Mouse (Mus musculus) G1E (cell line): Measurements from ENCODE around the gene Pnmal2. TPM values are rescaled to one million over a fixed set of nuclear protein-coding genes. Genes with fewer than 3 reads are reported as not detected.
A peak's percentile ranks its signal among the peaks of the same experiment; 100 is the strongest.

Experiments used
- ATAC-seq: 2 replicates; pipeline ENCODE4 v1.8.0; 2016; ENCODE audit warnings: mild to moderate bottlenecking; ENCODE audit not compliant: insufficient number of reproducible peaks, poor library complexity, low FRiP score, severe bottlenecking; ENCODE audit errors: extremely low read depth
- DNase-seq: peaks from one replicate; pipeline ENCODE4 v3.0.0; 2012; ENCODE audit warnings: low spot score
- H3K27me3 ChIP-seq: 2 replicates; pipeline ENCODE4 v1.6.1; 2012; ENCODE audit warnings: mild to moderate bottlenecking, low read length, inconsistent platforms; ENCODE audit not compliant: insufficient read depth
- H3K36me3 ChIP-seq: replicated peaks from 2 replicates; pipeline ENCODE3; 2012; ENCODE audit warnings: mild to moderate bottlenecking, inconsistent platforms
- H3K4me1 ChIP-seq: 2 replicates; pipeline ENCODE4 v1.6.1; 2012; ENCODE audit warnings: low read depth, low read length, inconsistent platforms, mixed read lengths; ENCODE audit not compliant: insufficient read depth
- H3K4me3 ChIP-seq: 2 replicates; pipeline ENCODE4 v1.5.1; 2012; ENCODE audit warnings: low read depth, mild to moderate bottlenecking, inconsistent platforms, low read length, moderate library complexity, mixed read lengths
- H3K9me3 ChIP-seq: replicated peaks from 2 replicates; pipeline ENCODE4 v1.6.1; 2012; ENCODE audit warnings: inconsistent platforms
- CTCF ChIP-seq: IDR thresholded peaks from 2 replicates; pipeline ENCODE4 v1.5.1; 2012; ENCODE audit warnings: low read depth, low read length, inconsistent platforms, mixed read lengths
- GATA1 ChIP-seq: IDR thresholded peaks from 2 replicates; pipeline ENCODE4 v1.6.1; 2012; ENCODE audit warnings: borderline replicate concordance, low read length, inconsistent platforms, mixed read lengths
- GATA2 ChIP-seq: IDR thresholded peaks from 2 replicates; pipeline ENCODE4 v1.6.1; 2012; ENCODE audit warnings: low read depth, low read length, inconsistent platforms, borderline replicate concordance
- POLR2AphosphoS5 ChIP-seq: IDR thresholded peaks from 2 replicates; pipeline ENCODE4 v1.6.1; 2012; ENCODE audit warnings: low read depth, low read length, inconsistent platforms; ENCODE audit not compliant: insufficient replicate concordance
- TAL1 ChIP-seq: conservative IDR thresholded peaks from 2 replicates; pipeline ENCODE4 v1.6.1; 2012; ENCODE audit warnings: low read depth, low read length, inconsistent platforms, mixed read lengths
- polyA plus RNA-seq: library from polyadenylated mRNA; stranded (reverse); fragments of >175 nt; gene quantifications from 2 replicates; pipeline ENCODE4 v1.2.3, GENCODE M21; 2012
- total RNA-seq, 2 experiments: library from RNA; stranded (forward) in 1 of 2; stranded (reverse) in 1 of 2; fragments of 200-1000 nt in 1 of 2; fragments of >200 nt in 1 of 2; fragmentation: Nextera tagmentation in 1 of 2; gene quantifications; 2 replicates each; pipeline ENCODE4 v1.2.3; 2014 to 2017

Pnmal2 gene
- total and polyA plus RNA-seq, 3 experiments: 0.22 TPM; not detected in 2

DNA sequence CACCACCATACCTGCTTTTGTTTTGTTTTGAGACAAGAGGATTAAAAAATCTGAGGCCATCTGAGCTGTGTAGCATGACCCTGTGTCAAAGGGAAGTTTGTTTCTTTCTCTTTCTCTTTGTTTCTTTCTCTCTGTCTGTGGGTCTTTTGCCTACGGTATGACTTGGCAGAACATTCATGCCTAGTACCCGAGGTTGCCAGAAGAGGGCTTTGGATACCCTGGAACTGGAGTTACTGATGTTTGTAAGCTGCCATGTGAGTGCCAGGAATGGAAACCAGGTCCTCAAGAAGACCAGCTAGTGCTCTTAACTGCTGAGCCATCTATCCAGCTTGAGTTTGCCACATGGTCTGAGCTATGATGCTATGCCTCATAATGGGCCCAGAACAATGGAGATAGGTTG, 16.1 kb upstream of the Pnmal2 start:
- H3K4me1 ChIP-seq: peaks cover 9% of the 10 kb centered on the region
- no peaks in the 10 kb centered on the region for H3K36me3 ChIP-seq
- DNase-seq (no peak), ATAC-seq (no peak)
- no peak for TF ChIP-seq GATA1
- TF ChIP-seq POLR2AphosphoS5: no peak
- no peak for TF ChIP-seq GATA2
- TF ChIP-seq TAL1: no peak
- TF ChIP-seq CTCF: no peak
- H3K27me3 ChIP-seq: peaks cover 3% of the 10 kb centered on the region; the same call in 1 of the 2 replicates
- no peak overlapping the region for H3K4me3 ChIP-seq
- no peaks in the 10 kb centered on the region for H3K9me3 ChIP-seq

DNA sequence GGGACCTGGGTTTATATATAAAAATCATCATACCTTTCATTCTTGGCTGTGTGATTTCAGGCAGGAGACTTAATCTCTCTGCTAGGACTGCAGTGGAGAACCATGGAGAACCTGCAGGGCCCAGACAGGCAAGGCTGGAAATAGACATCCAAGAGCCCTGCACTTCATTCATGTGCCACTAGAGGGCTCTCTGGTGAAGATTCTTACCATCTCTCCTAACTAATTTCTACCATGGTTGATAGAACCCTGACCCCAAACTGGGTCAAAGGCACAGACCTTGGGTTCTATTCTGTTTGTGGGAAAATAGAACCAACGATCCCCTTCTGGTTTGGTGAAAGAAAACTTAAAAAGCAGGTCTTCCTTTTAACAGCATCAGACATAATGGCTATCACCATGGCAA, 13.6 kb upstream of the Pnmal2 start:
- peaks cover 6% of the 10 kb centered on the region; the same call in 1 of the 2 replicates for H3K27me3 ChIP-seq
- ATAC-seq: no peak
- H3K36me3 ChIP-seq: no peaks in the 10 kb centered on the region
- peaks cover 5% of the 10 kb centered on the region; the same call in 1 of the 2 replicates for H3K4me1 ChIP-seq
- H3K4me3 ChIP-seq: no peak overlapping the region
- TF ChIP-seq TAL1: no peak
- peak; percentile 36; the same call in 1 of the 2 replicates for TF ChIP-seq CTCF
- no peaks in the 10 kb centered on the region for H3K9me3 ChIP-seq
- no peak for DNase-seq

DNA sequence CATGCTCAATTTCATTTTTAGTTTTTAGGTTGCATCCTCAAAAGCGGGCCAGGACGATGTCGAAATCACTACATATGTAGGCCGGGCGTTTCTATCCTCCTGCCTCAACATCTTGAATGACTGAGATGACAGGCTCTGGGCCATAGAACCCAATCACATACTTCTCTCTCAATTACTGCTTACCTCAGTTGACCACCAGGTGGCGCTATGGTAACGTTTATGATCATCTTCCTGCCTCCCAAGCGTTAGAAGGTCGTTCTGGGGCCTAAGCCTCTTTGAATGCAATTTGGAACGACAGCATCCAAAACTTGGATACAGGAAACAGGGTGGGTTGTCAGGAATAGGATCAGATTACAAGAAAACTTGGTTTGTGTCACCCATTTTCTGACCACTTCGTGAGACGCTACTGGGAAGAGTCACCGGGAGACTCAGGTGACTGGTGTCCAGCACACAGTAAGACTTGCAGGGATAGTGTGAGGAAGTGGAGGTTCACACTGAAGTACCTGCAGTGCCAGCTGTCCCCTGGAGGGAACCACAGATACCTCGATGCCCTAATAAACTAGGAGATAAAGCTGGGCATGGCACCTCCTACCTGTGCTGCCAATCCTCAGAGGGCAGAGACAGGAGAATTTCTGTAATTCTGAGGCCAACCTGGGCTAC, 12.4 kb upstream of the Pnmal2 start:
- no peak for TF ChIP-seq GATA1
- TF ChIP-seq TAL1: no peak
- peak; percentile 65 for TF ChIP-seq CTCF
- no peak for TF ChIP-seq GATA2
- no peak for DNase-seq

DNA sequence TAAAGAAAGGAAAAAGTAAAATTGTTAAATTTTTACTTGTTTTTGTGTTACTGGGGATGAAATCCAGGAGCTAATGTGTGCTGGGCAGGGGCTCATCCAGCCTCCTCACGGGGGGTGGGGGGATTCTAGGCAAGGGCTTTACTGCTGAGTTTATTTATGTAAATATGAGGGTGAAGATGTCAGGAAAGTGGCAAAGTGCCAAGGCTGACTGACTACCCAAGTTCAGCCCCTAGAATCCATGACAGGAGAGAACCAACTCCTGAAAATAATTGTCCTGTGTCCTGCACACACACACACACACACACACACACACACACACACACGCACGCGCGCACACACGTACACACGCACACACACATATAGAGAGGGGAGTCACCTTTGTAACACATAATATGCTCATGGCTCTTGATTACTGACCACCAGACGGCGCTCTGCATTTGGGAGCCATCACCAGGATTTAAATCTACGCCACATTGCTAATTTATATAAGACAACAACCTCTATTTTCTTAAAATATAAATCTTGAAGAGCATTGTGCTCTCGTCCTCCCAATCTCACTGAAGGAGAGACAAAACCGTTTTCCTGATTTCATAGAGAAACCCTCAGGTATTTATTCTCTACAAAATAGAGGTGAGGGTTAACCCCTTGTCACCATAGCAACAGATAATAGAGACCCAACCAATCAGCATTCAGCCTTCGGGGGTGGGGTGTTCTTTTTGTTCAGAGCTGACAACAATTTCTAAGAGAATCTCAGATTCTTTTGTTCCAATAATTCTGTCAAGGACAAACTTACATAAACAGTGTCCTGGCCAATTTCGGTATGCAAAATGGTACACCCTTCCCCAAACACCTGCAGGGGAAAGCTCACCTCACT, 11.5 kb upstream of the Pnmal2 start:
- H3K36me3 ChIP-seq: no peaks in the 10 kb centered on the region
- no peak for ATAC-seq
- peaks cover 5% of the 10 kb centered on the region; the same call in 1 of the 2 replicates for H3K4me1 ChIP-seq
- no peak overlapping the region for H3K4me3 ChIP-seq
- H3K27me3 ChIP-seq: peaks cover 7% of the 10 kb centered on the region; the same call in 1 of the 2 replicates
- TF ChIP-seq CTCF (no peak), POLR2AphosphoS5 (no peak), GATA2 (no peak), TAL1 (no peak), GATA1 (no peak)
- no peak for DNase-seq
- H3K9me3 ChIP-seq: no peaks in the 10 kb centered on the region

More for the DNA sequence above, 12.4 kb upstream of the Pnmal2 start:
- no peak for ATAC-seq
- Histone ChIP-seq H3K27me3 (peaks cover 7% of the 10 kb centered on the region; the same call in 1 of the 2 replicates), H3K9me3 (no peaks in the 10 kb centered on the region), H3K36me3 (no peaks in the 10 kb centered on the region), H3K4me1 (peaks cover 5% of the 10 kb centered on the region; the same call in 1 of the 2 replicates), H3K4me3 (no peak overlapping the region)

DNA sequence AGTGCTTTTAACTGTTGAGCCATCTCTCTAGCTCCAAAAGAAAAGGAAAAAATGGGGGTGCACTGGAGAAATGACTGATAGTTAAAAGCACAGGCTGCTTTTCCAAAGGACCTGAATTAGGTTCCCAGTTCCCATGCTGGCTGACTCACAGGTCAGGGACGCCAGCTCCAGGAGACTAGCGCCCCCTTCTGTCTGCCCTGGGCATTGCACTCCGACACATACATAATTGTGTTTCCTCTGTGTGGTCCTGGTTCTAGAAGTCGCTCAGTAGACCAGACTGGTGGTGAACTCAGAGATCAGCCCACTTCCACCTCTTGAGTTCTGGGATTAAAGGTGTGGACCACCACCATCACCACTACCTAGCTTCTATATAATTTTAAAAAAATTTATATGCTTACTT, 7.2 kb upstream of the Pnmal2 start:
- DNase-seq: no peak
- Histone ChIP-seq H3K27me3 (peaks cover 24% of the 10 kb centered on the region), H3K9me3 (no peaks in the 10 kb centered on the region), H3K4me1 (peaks cover 1% of the 10 kb centered on the region; the same call in 1 of the 2 replicates), H3K36me3 (no peaks in the 10 kb centered on the region), H3K4me3 (no peak overlapping the region)
- no peak for TF ChIP-seq TAL1
- peak; percentile 52 for TF ChIP-seq CTCF
- TF ChIP-seq GATA2: no peak
- no peak for ATAC-seq

DNA sequence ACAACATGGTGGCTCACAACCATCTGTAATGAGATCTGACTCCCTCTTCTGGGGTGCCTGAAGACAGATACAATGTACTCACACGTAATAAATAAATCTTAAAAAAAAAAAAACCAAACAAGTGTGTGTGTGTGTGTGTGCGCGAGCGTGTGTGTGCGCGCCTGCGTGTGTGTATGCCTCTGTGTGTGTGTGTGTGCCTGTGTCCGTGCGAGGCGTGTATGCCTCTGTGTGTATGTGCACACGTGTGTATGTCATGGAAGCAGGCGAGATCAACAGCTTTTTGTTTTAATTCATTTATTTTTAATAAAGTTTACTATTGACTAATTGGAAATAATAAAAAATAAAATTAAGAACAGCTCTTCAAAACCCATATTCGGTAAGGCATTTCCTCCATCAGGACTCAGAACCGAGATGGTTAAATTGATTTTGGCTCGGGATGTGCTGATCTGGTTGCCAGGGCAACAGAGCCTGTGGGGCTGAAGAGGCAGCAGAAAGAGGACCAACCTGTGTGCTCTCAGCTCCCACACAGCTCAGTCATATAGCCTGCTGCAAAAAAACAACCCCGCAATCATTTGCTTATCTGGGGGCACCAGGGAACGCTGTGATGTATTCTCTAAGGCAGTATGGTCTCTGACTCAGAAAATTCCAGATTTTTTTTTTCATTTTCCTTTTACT, 6.2 kb upstream of the Pnmal2 start:
- no peak for DNase-seq
- H3K9me3 ChIP-seq: no peaks in the 10 kb centered on the region
- H3K27me3 ChIP-seq: peaks cover 26% of the 10 kb centered on the region
- H3K36me3 ChIP-seq: no peaks in the 10 kb centered on the region
- ATAC-seq: no peak
- H3K4me1 ChIP-seq: no peaks in the 10 kb centered on the region
- TF ChIP-seq GATA1 (no peak), CTCF (no peak), GATA2 (no peak), TAL1 (no peak), POLR2AphosphoS5 (no peak)
- H3K4me3 ChIP-seq: no peak overlapping the region
